Mouse (Mus musculus): Measurements from ENCODE around the gene Qrich2. TPM values are rescaled to one million over a fixed set of nuclear protein-coding genes. Genes with fewer than 3 reads are reported as not detected.

Gene Qrich2
- total and polyA plus RNA-seq, 2 experiments from 2014 or later, result not detected

- ATAC-seq (0 out of 2 replicates have a peak, but pooled peaks have one; percentile 54), DNase-seq (no peak)
- no peak overlapping the region for H3K9ac ChIP-seq
- no peaks in the 10 kb centered on the region for H3K9me3 ChIP-seq (ENCODE audit: low read length)
- WGBS, result 44% methylated on average over 2 of the region's 2 CpGs
- no peaks in the 10 kb centered on the region for H3K36me3 ChIP-seq (ENCODE audit: insufficient read depth)
- no peak overlapping the region for H3K27ac ChIP-seq (ENCODE audit: low read depth, low read length)
- H3K4me1 ChIP-seq (ENCODE audit: insufficient read depth), result no peaks in the 10 kb centered on the region
- H3K27me3 ChIP-seq (ENCODE audit: insufficient read depth, low read length), result no peaks in the 10 kb centered on the region
- no peak overlapping the region for H3K4me2 ChIP-seq (ENCODE audit: low read depth)
- H3K4me3 ChIP-seq (ENCODE audit: low read depth, low read length), result no peak overlapping the region
- TF ChIP-seq CTCF (IDR thresholded peaks at IDR 0.05; ENCODE audit: low read depth), result no peak
These were observed 47.7 kb downstream of the Qrich2 start for GRCm38 (mm10) chr11:116418194-116418840.

DNA sequence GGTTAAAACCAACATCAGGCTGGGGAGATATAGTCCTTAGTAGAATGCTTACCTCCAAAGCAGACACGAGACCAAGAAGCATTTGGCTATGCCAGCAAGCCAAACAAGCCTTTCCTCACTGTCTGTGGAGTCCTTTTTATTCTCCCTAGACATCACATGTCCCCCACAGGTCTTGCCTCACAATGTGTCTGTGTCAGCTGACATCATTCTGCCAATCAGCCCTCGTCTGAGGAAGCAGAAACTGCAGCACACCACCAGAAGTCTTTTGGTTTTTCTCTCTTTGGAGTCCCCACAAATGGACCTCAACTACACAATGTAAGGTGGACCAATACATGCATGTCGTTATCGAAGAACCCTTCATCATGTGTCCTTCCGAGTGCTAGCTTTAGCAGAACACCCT is 49.0 kb downstream of the Qrich2 start:
- H3K27me3 ChIP-seq (ENCODE audit: insufficient read depth, low read length), result no peaks in the 10 kb centered on the region
- no peaks in the 10 kb centered on the region for H3K4me1 ChIP-seq (ENCODE audit: insufficient read depth)
- no peak overlapping the region for H3K27ac ChIP-seq (ENCODE audit: low read depth, low read length)
- H3K9ac ChIP-seq, result no peak overlapping the region
- H3K9me3 ChIP-seq (ENCODE audit: low read length), result no peaks in the 10 kb centered on the region
- no peaks in the 10 kb centered on the region for H3K36me3 ChIP-seq (ENCODE audit: insufficient read depth)
- 85% methylated on average over 5 of the region's 5 CpGs for WGBS
- H3K4me2 ChIP-seq (ENCODE audit: low read depth), result no peak overlapping the region
- DNase-seq (no peak), ATAC-seq (no peak)
- TF ChIP-seq CTCF (IDR thresholded peaks at IDR 0.05; ENCODE audit: low read depth), result no peak
- H3K4me3 ChIP-seq (ENCODE audit: low read depth, low read length), result no peak overlapping the region

DNA sequence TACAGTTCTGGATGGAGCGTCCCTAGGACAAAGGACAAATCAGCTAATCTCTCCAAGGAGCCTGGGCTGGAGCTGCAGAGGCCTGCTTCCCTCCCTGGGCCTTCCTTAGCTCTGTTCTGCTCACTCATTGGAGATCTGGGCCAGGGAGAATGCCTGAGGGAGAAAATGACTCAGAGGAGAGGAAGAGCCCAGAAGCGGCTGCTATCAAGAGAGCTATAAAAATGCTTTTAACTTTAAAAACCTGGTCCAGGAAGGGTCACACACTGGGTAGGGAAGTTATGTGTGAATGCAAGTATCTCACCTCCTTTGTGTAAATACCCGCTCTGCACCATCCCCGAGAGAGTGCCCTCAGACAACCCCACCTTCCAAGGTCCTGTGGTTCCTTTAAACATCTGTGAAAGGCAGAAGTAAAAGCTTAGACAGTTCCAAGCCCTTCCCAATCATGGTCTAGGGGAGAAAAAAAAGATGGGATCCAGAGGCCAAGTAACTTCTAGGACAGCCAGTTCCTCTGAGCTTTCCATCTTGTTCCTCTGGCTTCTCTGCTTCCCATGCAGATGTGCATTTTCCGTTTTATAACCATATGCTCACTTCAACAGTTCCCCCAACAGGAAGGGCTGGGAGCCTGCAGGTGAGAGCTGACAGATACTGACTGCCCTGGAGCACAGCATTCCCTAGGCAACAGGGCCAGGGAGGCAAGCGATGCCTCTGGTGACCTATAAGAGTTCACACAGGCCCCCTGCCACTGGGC is 49.7 kb downstream of the Qrich2 start:
- no peak for ATAC-seq
- Histone ChIP-seq H3K4me2 (ENCODE audit: low read depth) (no peak overlapping the region), H3K4me1 (ENCODE audit: insufficient read depth) (peaks cover 3% of the 10 kb centered on the region), H3K36me3 (ENCODE audit: insufficient read depth) (no peaks in the 10 kb centered on the region), H3K9me3 (ENCODE audit: low read length) (no peaks in the 10 kb centered on the region), H3K27me3 (ENCODE audit: insufficient read depth, low read length) (no peaks in the 10 kb centered on the region), H3K9ac (no peak overlapping the region), H3K4me3 (ENCODE audit: low read depth, low read length) (no peak overlapping the region), H3K27ac (ENCODE audit: low read depth, low read length) (no peak overlapping the region)
- no peak for TF ChIP-seq CTCF (IDR thresholded peaks at IDR 0.05; ENCODE audit: low read depth)
- 76% methylated on average over 6 of the region's 6 CpGs for WGBS
- DNase-seq, result no peak

- peak overlapping the region; percentile 92 for H3K9ac ChIP-seq
- peak overlapping the region; percentile 97 for H3K4me3 ChIP-seq (ENCODE audit: low read depth, low read length)
- peak overlapping the region; percentile 94 for H3K4me2 ChIP-seq (ENCODE audit: low read depth)
- no peak for TF ChIP-seq CTCF (IDR thresholded peaks at IDR 0.05; ENCODE audit: low read depth)
- peak overlapping the region; percentile 94 for H3K27ac ChIP-seq (ENCODE audit: low read depth, low read length)
- ATAC-seq (peak; percentile 40), DNase-seq (no peak)
- H3K4me1 ChIP-seq (ENCODE audit: insufficient read depth), result peaks cover 9% of the 10 kb centered on the region
- no peaks in the 10 kb centered on the region for H3K27me3 ChIP-seq (ENCODE audit: insufficient read depth, low read length)
- H3K36me3 ChIP-seq (ENCODE audit: insufficient read depth), result no peaks in the 10 kb centered on the region
- WGBS, result 57% methylated on average over 4 of the region's 4 CpGs
- H3K9me3 ChIP-seq (ENCODE audit: low read length), result no peaks in the 10 kb centered on the region
These were observed 52.4 kb downstream of the Qrich2 start for GRCm38 (mm10) chr11:116413631-116414022.

GRCm38 (mm10) chr11:116412904-116413630 is 53.0 kb downstream of the Qrich2 start, which contains the start of gene Rnf157:
TSS of gene Rnf157 (minus strand) at chr11:116413032.
- peak; percentile 96 for DNase-seq
- Histone ChIP-seq H3K9me3 (ENCODE audit: low read length) (no peaks in the 10 kb centered on the region), H3K9ac (peak within 1 kb of the TSS; percentile 92), H3K4me1 (ENCODE audit: insufficient read depth) (peaks cover 9% of the 10 kb centered on the region), H3K4me3 (ENCODE audit: low read depth, low read length) (peak within 1 kb of the TSS; percentile 97), H3K36me3 (ENCODE audit: insufficient read depth) (no peaks in the 10 kb centered on the region), H3K27me3 (ENCODE audit: insufficient read depth, low read length) (no peaks in the 10 kb centered on the region), H3K4me2 (ENCODE audit: low read depth) (peak within 1 kb of the TSS; percentile 94), H3K27ac (ENCODE audit: low read depth, low read length) (peak within 1 kb of the TSS; percentile 94)
- 2% methylated on average over 76 of the region's 82 CpGs for WGBS
- no peak for TF ChIP-seq CTCF (IDR thresholded peaks at IDR 0.05; ENCODE audit: low read depth)
- peak; percentile 98 for ATAC-seq

DNA sequence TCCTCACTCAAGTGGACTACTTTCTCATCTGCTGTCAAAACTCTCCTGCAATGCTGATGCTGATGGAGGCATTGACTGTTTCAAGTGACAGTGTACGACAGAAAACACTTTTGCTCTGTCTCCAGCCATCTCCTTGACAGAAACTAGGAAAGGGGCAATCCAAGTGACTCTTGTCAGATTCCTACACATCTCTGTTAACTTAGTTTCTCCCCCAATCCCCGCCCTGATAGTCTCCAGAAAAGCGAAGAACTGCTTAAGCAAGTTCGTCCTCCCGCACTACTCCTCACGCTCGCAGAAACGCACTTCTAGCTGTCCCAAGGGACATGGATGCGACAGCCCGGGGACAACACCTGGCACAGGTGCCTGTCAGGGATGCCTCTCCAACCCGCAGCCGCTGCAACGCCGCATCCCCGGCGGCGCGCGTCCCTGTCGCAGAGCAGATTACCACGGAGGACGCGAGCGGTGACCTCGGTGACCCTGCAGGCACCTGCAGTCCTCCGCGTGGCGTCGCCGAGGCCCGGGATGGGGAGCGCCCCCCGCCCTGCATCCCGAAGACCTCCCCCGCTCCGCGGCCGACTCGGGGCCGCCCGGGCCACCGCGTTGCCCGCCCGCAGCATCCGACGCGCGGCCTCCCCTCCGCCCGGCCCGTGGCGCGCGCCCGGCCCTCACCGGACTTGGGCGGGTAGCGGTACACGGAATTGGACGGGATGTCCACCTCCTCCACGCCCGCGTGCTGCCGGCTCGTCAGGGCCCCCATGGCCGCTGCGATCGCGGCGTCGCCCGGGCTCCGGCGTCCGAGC is 53.8 kb downstream of the Qrich2 start:
- peak overlapping the region; percentile 92 for H3K9ac ChIP-seq
- ATAC-seq (peak; percentile 19), DNase-seq (peak; percentile 48)
- WGBS, result 5% methylated on average over 58 of the region's 76 CpGs
- H3K4me1 ChIP-seq (ENCODE audit: insufficient read depth), result peaks cover 9% of the 10 kb centered on the region
- no peaks in the 10 kb centered on the region for H3K27me3 ChIP-seq (ENCODE audit: insufficient read depth, low read length)
- no peak for TF ChIP-seq CTCF (IDR thresholded peaks at IDR 0.05; ENCODE audit: low read depth)
- no peaks in the 10 kb centered on the region for H3K9me3 ChIP-seq (ENCODE audit: low read length)
- H3K36me3 ChIP-seq (ENCODE audit: insufficient read depth), result no peaks in the 10 kb centered on the region
- H3K4me2 ChIP-seq (ENCODE audit: low read depth), result peak overlapping the region; percentile 94
- peak overlapping the region; percentile 94 for H3K27ac ChIP-seq (ENCODE audit: low read depth, low read length)
- peak overlapping the region; percentile 97 for H3K4me3 ChIP-seq (ENCODE audit: low read depth, low read length)
